Mouse (Mus musculus): ENCODE data around the gene Tab2.
A peak's percentile ranks its signal among the peaks of the same experiment; 100 is the strongest.
"Not testable (repeated sequence)": the region's sequence is repeated elsewhere in the genome, so short reads cannot be mapped to it uniquely, and the experiment has no call there.

The Tab2 gene

DNA sequence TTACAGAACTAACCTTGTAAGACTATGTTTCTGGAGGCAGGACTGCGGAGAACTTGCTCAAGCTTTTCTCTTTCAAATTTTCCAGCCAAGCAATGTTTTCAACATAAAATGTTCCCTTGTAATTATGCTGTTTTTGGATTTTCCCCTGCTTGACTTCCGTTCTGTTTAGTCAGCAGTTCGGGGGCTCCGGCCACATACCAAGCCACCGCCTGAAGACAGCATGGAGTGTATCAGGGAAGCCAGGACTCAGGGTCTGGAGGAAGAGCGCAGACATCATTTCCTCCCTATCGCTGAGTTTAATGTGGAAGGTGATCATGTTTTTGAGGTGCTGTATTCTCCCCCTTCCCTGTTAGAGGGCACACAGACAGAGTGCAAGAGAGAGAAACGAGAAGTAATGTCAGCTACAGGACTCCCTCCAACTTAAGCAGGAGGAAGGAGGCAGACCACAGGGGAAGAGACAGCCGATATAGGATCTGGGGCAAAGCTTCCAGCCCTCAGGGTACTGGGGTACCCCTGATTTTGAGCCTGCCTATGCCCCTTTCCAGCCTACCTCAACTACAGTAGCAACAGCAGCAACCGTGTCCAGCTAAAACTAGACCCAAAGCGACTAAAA is 67.7 kb downstream of the Tab2 start:
- DNase-seq (ENCODE audit: low read depth, low spot score) = no peak

DNA sequence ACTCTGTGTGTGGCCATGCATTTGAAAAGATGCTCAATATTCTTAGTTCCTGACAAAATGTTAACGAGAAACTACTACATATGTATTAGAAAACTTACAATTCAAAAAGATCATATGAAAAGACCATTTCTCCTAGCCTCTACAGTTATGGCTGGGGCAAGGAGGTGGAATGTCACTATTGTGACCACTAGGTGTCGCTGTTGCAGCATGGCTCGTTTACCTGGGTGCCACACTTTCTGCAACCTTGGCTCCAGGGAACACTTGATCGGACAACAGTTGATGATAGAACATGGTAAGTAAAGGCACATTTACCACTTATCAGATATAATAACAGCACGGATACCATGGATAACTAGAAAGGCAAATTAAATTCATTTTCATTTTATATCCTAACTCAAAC is 72.5 kb downstream of the Tab2 start:
- DNase-seq (ENCODE audit: low read depth, low spot score) = peak; percentile 77

DNA sequence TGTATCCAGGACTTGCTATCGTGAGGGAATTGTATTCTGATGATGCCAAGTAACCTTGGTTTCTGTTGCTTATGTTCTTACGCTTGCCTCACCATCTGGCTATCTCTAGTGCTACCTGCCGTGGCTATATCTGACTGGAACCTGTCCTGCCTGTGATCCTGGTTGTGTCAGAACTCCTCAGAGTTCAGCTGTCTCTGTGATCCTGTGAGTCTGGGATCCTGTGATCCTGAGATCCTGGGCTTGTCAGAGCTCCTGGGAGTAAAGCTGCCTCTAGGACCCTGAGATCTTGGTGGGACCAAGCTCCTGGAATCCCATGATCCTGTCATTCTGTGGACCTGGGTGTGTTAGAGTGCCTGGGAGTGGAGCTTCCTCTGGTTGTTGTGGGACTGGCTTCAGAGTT is 74.1 kb downstream of the Tab2 start:
- DNase-seq (ENCODE audit: low read depth, low spot score) = no peak

DNA sequence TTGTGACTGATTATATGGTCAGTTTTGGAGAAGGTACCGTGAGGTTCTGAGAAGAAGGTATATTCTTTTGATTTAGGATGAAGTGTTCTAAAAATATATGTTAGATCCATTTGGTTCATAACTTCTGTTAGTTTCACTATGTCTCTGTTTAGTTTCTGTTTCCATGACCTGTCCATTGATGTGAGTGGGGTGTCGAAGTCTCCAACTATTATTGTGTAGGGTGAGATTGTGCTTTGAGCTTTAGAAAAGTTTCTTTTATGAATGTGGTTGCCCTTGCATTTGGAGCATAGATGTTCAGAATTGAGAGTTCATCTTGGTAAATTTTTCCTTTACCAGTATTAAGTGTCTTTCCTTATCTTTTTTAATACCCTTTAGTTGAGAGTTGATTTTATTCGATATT is 75.7 kb downstream of the Tab2 start:
- not testable (repeated sequence) for DNase-seq (ENCODE audit: low read depth, low spot score)

DNA sequence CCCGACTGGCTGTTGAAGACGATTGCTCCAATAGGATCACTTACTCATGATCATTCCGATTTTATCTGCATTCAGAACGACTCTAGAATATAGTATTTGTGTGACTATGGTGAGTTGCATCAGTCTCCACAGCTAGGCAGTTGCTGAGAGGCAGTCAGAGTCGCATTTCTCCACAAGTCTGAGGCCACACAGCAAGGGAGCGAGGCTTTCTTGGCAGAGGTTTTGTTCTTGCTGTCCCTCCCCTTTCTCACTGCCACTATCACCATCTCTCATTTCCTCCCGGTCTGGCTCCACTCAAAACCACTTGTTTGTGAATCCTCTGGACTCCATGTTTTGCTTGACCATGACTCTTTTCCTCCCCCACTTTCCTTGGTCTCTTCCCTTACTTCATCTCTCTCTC is 81.8 kb downstream of the Tab2 start:
- DNase-seq (ENCODE audit: low read depth, low spot score) = no peak

DNA sequence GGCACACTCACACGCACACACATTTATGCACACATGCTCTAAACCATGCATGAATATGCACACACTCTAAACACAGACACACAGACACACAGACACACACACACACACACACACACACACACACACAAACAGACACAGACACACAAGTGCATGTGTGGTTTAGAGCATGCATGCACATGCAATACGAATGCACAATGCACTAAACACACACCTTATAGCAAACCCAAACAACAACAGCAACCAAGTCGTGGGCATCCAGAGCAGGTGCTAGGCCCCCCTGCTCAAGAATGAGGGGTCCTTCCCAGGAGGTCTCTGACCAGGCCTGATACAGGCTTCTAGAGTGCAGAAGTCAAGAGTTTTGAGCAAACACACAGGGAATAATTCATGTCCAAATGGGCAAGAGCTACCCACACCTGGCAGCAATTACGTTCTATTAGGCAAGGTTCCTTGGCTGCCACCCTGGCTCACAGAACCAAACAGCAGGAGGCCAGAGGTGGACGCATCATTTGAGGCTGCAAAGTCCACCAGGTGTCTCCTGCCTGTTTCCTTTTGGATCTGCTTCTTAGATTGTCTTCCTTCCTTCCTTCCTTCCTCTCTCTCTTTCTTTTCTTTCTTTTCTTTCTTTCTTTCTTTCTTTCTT is 84.5 kb downstream of the Tab2 start:
- DNase-seq (ENCODE audit: low read depth, low spot score) = no peak

DNA sequence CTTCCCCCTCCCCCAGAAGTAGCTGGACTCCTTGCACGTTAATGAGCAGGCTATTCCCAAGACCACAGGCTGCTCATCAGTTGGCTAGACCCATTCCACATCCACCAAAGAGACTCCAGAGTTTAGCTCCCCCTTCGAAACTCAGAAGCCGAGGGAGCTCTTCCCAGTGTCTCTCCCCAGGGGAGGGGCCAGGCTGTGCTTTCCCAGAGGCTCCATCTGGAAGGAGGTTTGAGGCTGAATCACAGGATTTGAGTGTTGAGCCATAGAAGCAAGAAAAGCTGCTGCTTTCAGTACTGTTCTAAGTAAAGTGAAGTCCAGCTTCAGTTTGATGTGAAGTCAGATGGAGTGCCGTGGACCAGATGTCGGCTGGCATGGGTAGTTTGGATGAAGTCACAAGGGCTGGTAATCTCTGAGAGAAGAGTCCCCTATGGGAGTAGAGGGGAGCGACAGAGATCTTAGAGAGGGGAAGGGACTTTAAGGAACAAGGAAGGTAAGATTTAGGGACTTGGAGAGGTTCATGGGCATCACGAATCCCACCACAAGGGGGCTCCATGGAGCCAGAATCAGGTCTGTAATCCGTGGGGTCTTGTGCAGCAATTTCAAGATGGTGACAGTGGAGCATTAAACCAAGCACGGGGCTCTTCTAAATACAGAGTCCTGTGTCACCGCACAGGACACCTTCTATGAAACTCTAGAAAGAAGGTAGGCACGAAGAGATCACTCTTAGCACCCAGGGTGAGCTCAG is 85.3 kb downstream of the Tab2 start:
- DNase-seq (ENCODE audit: low read depth, low spot score) = peak; percentile 81

DNA sequence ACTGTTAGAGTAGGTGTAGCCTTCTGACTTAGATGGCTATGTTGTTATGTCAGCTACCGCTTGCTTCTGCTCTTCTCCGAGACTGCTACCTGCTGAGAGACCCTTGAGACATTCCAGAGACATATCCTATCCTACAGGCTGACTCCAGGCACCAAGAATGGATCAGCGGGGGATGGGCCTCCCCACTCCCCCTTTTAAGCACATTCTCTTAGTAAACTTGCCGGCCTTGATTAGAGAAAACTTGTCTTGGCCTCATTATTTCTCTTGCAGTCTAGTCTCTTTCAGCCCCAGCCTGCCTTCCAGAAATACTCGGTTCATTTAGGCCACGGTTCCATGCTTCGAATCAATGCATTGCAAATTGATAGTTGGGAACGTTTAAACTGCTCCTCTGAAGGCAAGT is 86.3 kb downstream of the Tab2 start:
- DNase-seq (ENCODE audit: low read depth, low spot score) = peak; percentile 11

DNA sequence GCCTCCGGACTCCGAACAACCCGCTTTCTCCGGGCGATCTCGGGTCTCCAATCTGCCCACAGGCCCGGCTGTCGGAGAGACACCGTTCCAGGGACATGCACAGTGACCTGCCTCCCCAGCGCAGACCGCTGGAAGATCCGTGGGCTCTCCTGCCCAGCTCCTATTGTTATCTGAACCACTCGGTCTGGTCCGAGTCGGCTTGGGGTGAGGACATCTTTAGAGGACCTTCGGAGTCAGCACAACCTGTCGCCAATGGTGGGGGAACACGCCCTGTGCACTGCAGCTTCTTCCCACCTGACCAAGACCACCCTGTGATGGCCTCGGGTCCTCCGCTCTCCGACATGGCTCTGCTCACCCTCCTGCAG is 88.4 kb downstream of the Tab2 start:
- peak; percentile 26 for DNase-seq (ENCODE audit: low read depth, low spot score)

DNA sequence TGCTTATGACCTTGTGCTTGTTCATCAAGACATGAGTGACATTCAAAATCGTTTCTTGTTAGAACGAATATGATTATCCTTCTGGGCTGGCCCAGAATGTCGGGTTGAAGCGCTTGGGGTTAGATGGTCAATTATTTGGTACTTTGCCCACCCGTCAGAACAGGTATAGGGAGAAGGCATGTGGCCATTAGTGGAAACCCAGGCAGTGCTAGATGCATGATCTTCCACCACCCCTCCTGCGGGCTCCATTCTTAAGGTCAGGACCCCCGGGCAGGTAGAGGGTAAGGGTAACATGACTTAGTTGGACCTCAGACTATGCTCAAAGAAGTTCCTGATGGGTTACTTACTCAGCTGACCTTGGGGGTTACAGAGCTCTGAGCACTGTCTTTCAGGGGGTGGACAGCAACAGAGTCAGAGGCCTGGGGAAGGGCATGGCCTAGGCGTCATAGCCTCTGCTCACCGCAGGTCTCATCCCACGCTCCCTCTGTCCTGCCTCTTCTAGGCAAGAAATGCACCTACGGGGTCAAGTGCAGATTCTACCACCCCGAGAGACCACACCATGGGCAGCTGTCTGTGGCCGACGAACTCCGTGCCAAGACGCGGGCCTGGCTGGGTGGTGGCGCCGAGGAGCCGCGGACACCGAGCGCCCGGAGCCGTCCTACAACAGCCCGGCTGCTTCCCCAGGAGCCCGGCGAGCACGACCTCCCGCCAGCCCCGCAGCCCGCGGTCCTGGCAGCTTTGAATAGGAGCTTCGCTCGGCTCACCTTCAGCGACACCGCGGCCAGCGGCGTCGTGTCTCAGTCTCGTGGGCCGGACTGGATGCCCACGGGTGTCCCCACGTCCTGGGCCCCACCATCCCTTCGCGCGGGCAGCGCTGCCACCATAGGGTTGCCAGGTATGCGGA is 89.0 kb downstream of the Tab2 start:
- peak; percentile 43 for DNase-seq (ENCODE audit: low read depth, low spot score)

DNA sequence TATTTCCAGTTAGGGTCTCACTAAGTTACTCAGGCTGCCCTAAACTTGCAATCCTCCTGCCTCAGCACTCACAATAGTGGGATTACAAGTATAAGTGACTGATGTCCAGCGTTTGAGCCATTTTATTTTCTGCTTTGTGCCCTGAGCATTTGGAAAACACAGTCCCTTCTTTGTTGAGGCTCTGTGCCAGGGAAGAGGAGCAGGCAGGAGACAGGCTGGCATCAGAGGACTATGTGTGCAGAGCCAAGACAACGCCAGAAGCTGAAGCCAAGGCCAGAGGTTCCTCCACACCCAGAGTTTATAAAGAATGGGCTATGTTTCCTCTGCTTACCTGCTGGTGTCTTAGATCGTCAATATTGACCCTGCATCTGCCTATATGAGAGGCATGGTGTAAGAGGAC is 91.2 kb downstream of the Tab2 start:
- DNase-seq (ENCODE audit: low read depth, low spot score) = no peak

DNA sequence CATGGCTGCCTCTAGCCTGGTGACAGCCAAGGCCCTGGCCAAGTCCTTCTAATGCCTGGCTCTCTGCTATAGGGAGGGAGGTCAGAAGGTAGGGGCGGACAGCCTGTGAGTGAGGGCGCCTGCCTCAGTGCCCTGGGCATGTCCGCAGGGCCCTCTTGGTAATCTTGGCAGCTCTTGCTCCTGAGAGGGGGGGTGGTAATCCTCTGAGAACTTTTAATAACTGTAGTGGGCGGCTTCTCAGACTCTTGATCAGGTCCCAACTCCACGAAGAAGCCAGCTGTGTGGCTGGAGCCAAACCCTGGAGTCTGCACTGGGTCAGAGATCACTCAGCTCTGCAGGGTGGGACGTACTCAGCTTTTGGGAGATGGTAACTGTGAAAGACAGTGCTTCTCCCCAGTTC is 91.8 kb downstream of the Tab2 start:
- no peak for DNase-seq (ENCODE audit: low read depth, low spot score)

DNA sequence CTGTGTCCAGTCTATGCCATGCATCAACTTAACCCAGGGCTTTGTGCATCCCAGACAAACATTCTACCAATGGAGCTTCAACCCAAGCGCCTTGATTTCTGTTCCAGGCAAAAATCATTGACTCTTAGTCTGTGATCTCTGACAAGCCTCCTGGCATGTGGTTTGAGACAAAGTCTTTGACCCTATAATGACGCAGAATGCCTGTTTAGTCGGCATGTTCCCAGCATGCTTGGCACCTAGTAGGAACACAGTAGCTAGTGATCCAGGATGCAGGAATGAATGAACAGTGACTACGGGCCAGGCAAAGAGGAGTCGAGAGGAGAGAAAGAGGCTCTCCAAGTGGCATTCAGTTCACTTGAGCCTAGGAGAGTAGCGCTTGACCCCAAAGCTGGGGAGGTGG is 92.6 kb downstream of the Tab2 start:
- DNase-seq (ENCODE audit: low read depth, low spot score) = no peak

DNA sequence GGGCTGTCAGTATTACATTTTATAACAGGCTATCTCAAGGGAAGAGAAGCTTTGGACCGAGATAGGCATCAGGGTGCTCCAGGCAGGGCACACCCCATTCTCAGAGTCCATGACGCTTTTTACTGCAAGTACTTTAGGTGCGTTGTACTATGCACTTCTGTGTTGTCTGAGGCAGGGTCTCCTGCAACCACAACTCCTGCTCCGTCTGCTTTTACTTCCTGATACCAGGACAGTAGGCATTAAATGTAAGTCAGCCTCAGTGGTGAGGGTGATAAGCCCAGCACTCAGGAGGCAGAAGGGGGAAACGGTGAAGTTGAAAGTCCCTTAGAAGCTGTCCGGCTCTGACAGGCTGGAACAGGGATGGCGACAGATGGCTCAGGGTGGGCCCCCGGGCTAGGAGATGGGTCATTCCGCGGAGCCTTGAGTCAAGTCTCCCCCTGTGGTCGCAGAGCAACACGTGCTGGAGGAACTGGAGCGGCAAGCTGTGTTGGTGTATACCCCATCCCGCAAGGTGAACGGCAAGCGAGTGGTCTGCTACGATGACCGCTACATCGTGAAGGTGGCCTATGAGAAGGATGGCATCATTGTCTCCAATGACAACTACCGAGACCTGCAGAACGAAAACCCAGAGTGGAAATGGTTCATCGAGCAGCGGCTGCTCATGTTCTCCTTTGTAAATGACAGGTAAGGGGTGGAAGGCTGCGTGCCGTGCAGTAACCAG is 93.9 kb downstream of the Tab2 start:
- peak; percentile 17 for DNase-seq (ENCODE audit: low read depth, low spot score)

DNA sequence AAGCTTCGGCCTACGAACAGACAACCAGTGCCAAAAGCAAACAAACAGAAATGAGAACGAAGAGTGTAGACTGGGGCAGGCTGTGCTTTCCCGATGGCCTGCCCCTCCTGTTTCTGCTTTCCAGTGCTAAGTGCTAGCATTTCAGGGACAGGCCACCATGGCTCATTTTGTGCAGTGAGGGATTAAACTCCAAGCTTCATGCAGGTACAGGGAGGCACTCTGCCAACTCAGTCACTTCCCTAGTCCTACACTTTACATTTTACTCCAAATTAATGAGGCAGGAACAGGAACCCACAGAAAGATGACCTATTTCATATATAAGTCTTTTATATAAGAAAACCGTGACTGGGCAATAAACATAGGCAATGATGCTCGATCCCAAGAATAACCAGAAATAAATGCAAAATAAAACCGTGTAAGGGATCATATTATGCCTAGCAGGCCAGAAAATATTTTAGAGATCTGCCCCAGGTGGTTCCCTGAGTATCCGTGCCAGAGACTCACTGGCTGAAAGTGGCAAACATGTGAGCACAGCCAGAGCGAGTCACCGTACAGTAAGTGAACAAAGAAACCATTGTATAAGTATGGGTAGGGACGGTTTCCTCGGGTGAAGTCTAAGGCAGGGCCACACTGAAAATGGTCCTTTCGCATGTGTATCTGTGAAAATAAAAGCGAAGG is 94.6 kb downstream of the Tab2 start:
- no peak for DNase-seq (ENCODE audit: low read depth, low spot score)

DNA sequence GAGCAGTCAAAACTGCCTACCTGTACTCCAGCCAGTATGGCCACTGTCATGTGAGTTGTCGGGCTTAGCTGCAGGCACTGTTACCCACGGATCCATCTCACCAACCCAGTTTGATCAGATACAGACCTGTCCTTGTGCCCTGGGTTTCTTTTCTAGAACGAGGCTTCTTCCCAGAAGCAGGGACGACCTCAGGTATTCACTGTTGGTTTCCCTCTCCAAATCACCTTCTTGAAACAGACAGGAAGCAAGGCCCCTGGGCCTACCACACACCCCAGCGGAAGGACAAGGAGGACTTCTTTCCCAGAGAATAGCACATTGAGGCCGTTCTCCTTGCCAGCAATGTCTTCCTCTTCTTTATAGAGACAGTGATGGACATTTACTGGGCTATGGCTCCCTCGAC is 95.5 kb downstream of the Tab2 start:
- DNase-seq (ENCODE audit: low read depth, low spot score) = no peak
